25 mouse cellular contexts compared by ENCODE assay signal in the genomic region with DNA sequence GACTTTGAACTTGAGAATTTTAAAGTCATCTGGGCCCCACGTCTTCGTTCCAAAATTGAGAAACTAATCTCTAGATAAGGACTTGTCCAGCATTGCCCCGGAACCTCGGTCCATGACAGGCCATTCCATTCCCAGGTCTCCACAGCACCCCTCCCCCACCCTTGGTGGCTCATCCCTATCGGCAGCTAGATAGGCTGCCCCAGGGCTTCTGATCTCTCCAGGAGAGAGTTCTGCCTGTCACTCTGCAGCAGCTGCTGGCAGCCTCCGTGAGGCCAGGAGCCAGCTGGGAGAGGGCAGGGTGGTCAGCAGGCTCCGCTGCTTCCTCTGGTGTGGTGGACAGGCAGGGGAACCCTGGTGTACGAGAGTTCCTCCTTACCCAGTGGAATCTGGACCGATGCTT.
DNase-seq lines count a peak whose midpoint lies in the region; ATAC-seq lines count a peak whose summit lies in the region.
"Had no signal": no experiment of that assay in that cellular context is flagged by ENCODE, and none has a peak within 500 bp of the region (broad histone marks: within the 10 kb centered on the region; RNA-seq: fewer than 3 reads in every experiment).

No protein-coding gene starts in this region.

- intact Hi-C loops in left cerebral cortex, postnatal 4 days (cut with DNase I) = loop anchor here (10.0 kb wide), 1 partner anchor 162 kb away; a partner anchor contains a TSS
- intact Hi-C loops in left cerebral cortex, postnatal 36 days (cut with DNase I) = loop anchor here (5.0 kb wide), 2 partner anchors 36 to 44 kb away; no protein-coding TSS in a partner anchor

- H3K27ac ChIP-seq in forebrain, embryonic 14.5 days (ENCODE audit: low read depth, low read length) = no peak overlapping the region
- H3K27ac ChIP-seq in forebrain, embryonic 16.5 days (ENCODE audit: low read length) = no peak overlapping the region
- no peak overlapping the region for H3K27ac ChIP-seq in neural tube, embryonic 15.5 days (replicated peaks)
- H3K27ac ChIP-seq: forebrain, embryonic 10.5 days; hindbrain, embryonic 15.5 days; limb, embryonic 10.5 days; liver, embryonic 15.5 days; lung, embryonic 15.5 days; stomach, embryonic 15.5 days had no signal

- H3K9me3 ChIP-seq in forebrain, embryonic 14.5 days (replicated peaks; ENCODE audit: control insufficient read depth, low read length) = no peaks in the 10 kb centered on the region
- H3K9me3 ChIP-seq in forebrain, embryonic 16.5 days (ENCODE audit: control insufficient read depth, low read length) = no peaks in the 10 kb centered on the region
- no peaks in the 10 kb centered on the region for H3K9me3 ChIP-seq in neural tube, embryonic 15.5 days (replicated peaks)
- H3K9me3 ChIP-seq: forebrain, embryonic 10.5 days; heart, embryonic 12.5 days; hindbrain, embryonic 15.5 days; limb, embryonic 10.5 days; liver, embryonic 15.5 days; lung, embryonic 15.5 days; stomach, embryonic 15.5 days had no signal

- H3K4me1 ChIP-seq in forebrain, embryonic 14.5 days (ENCODE audit: control insufficient read depth, insufficient read depth, low read length) = no peaks in the 10 kb centered on the region
- H3K4me1 ChIP-seq in forebrain, embryonic 16.5 days (replicated peaks; ENCODE audit: control insufficient read depth, insufficient read depth, low read length) = peaks cover 4% of the 10 kb centered on the region
- peaks cover 17% of the 10 kb centered on the region for H3K4me1 ChIP-seq in neural tube, embryonic 15.5 days
- H3K4me1 ChIP-seq: heart, embryonic 12.5 days; limb, embryonic 10.5 days; lung, embryonic 15.5 days; stomach, embryonic 15.5 days had no signal

- H3K4me2 ChIP-seq in forebrain, embryonic 14.5 days (ENCODE audit: low read length) = no peak overlapping the region
- H3K4me2 ChIP-seq in forebrain, embryonic 16.5 days (ENCODE audit: low read length) = no peak overlapping the region
- H3K4me2 ChIP-seq in neural tube, embryonic 15.5 days = no peak overlapping the region
- H3K4me2 ChIP-seq: heart, embryonic 12.5 days; hindbrain, embryonic 15.5 days; liver, embryonic 15.5 days; lung, embryonic 15.5 days; stomach, embryonic 15.5 days had no signal

- peak overlapping the region; percentile 17; the same call in 1 of the 2 replicates for H3K9ac ChIP-seq in forebrain, embryonic 14.5 days (ENCODE audit: low read length)
- H3K9ac ChIP-seq in forebrain, embryonic 16.5 days (replicated peaks; ENCODE audit: low read depth, low read length) = no peak overlapping the region
- no peak overlapping the region for H3K9ac ChIP-seq in neural tube, embryonic 15.5 days (replicated peaks)
- H3K9ac ChIP-seq: heart, embryonic 12.5 days; hindbrain, embryonic 15.5 days; liver, embryonic 15.5 days; lung, embryonic 15.5 days; stomach, embryonic 15.5 days had no signal

- ATAC-seq in forebrain, embryonic 14.5 days = no peak
- ATAC-seq in forebrain, embryonic 16.5 days = no peak
- peak; percentile 26; the same call in 1 of the 2 replicates for ATAC-seq in neural tube, embryonic 15.5 days (ENCODE audit: low FRiP score)
- ATAC-seq: activated CD4-positive, CD25-positive, alpha-beta regulatory T cell, adult 4 months; intestine, embryonic 16.5 days had no signal

- DNase-seq in cerebellum, adult 11 months = peak; percentile 42
- no peak for DNase-seq in cerebellum, adult 9-10 months
- no peak for DNase-seq in forebrain, embryonic 14.5 days (ENCODE audit: low spot score)
- DNase-seq in left cerebral cortex, postnatal 4 days = peak; percentile 47
- DNase-seq in left cerebral cortex, postnatal 36 days (ENCODE audit: low spot score in 2 of 2) = no peak
- DNase-seq: adrenal gland, adult 8-10 months; gastrocnemius, postnatal 25 days; heart, adult 18-20 months; heart, postnatal 10 days; kidney, adult 9 months; kidney, postnatal 25 days; liver; lung, postnatal 36 days; thymus, postnatal 36 days had no signal

- H3K36me3 ChIP-seq in forebrain, embryonic 14.5 days (ENCODE audit: control insufficient read depth, insufficient read depth, low read length) = no peaks in the 10 kb centered on the region
- H3K36me3 ChIP-seq in forebrain, embryonic 16.5 days (ENCODE audit: control insufficient read depth, insufficient read depth) = no peaks in the 10 kb centered on the region
- no peaks in the 10 kb centered on the region for H3K36me3 ChIP-seq in neural tube, embryonic 15.5 days
- H3K36me3 ChIP-seq: forebrain, embryonic 10.5 days; heart, embryonic 12.5 days; hindbrain, embryonic 15.5 days; limb, embryonic 10.5 days; liver, embryonic 15.5 days; lung, embryonic 15.5 days; stomach, embryonic 15.5 days had no signal

- 53% methylated on average over 9 of the region's 9 CpGs for whole genome bisulfite sequencing in forebrain, embryonic 14.5 days
- 60% methylated on average over 9 of the region's 9 CpGs for WGBS in forebrain, embryonic 16.5 days
- 51% methylated on average over 9 of the region's 9 CpGs for WGBS in neural tube, embryonic 15.5 days

- no peak overlapping the region for H3K4me3 ChIP-seq in forebrain, embryonic 14.5 days (ENCODE audit: low read depth, low read length)
- H3K4me3 ChIP-seq in forebrain, embryonic 16.5 days (replicated peaks; ENCODE audit: low read length) = no peak overlapping the region
- H3K4me3 ChIP-seq in neural tube, embryonic 15.5 days (replicated peaks) = no peak overlapping the region
- H3K4me3 ChIP-seq: forebrain, embryonic 10.5 days; heart, embryonic 12.5 days; hindbrain, embryonic 15.5 days; limb, embryonic 10.5 days; liver, embryonic 15.5 days; lung, embryonic 15.5 days; stomach, embryonic 15.5 days had no signal

- no peaks in the 10 kb centered on the region for H3K27me3 ChIP-seq in forebrain, embryonic 14.5 days (replicated peaks; ENCODE audit: control insufficient read depth, insufficient read depth, low read length)
- H3K27me3 ChIP-seq in forebrain, embryonic 16.5 days (replicated peaks; ENCODE audit: control insufficient read depth, insufficient read depth, low read length) = no peaks in the 10 kb centered on the region
- no peaks in the 10 kb centered on the region for H3K27me3 ChIP-seq in neural tube, embryonic 15.5 days (replicated peaks)
- H3K27me3 ChIP-seq: hindbrain, embryonic 15.5 days; liver, embryonic 15.5 days; stomach, embryonic 15.5 days had no signal

Comparison
In these comparisons a context has a peak if more than half of its experiments do, and no peak if none do; other contexts are left out.
1. DNase-seq: peak in cerebellum, adult 11 months (single experiment) and left cerebral cortex, postnatal 4 days (single experiment); none in cerebellum, adult 9-10 months (single experiment), forebrain, embryonic 14.5 days (single experiment) and left cerebral cortex, postnatal 36 days (0 of 2).